27 mouse cellular contexts compared by ENCODE assay signal in the genomic region with DNA sequence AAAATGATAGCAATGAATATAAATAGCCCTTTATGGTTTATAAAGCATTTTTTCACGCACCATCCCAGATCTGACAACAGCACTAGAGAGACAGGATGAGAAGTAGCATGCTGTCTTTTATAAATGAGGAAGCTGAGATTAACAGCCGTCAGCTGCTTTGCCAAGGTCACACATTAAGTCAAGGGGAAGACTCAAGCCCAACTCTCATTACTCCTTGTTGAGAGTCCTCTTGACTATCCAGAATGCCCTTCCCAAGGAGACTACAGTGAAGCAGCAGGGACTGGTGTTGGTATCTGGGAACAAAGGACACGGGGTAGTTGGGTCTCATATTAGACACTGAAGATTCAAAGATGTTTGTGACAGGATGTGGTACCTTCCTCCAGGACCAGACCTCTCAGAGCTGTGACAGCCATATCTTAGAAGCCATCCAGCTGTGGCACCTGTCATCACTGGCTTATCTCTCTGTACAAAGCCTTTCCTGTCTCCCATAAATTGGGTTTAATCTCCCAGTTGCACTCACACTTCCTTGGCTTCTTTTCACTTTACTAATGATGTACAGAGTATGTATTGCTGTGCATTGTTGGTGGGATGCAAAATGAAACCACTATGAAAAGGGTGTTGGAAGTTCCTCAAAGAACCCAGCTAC.
DNase-seq lines count a peak whose midpoint lies in the region; ATAC-seq lines count a peak whose summit lies in the region.
"Had no signal": no experiment of that assay in that cellular context is flagged by ENCODE, and none has a peak within 500 bp of the region (broad histone marks: within the 10 kb centered on the region; RNA-seq: fewer than 3 reads in every experiment).

No protein-coding gene starts in this region.

- no peaks in the 10 kb centered on the region for H3K27me3 ChIP-seq in heart, embryonic 16.5 days (ENCODE audit: control insufficient read depth, insufficient read depth, low read length)
- H3K27me3 ChIP-seq: embryonic facial prominence, embryonic 13.5 days; forebrain, embryonic 13.5 days; limb, embryonic 12.5 days; stomach, embryonic 15.5 days had no signal

- no peak overlapping the region for H3K4me2 ChIP-seq in heart, embryonic 16.5 days (ENCODE audit: low read depth, low read length)
- H3K4me2 ChIP-seq: embryonic facial prominence, embryonic 13.5 days; forebrain, embryonic 13.5 days; limb, embryonic 12.5 days; liver, embryonic 11.5 days; stomach, embryonic 15.5 days had no signal

- no peaks in the 10 kb centered on the region for H3K36me3 ChIP-seq in heart, embryonic 16.5 days (ENCODE audit: control insufficient read depth, insufficient read depth)
- H3K36me3 ChIP-seq: embryonic facial prominence, embryonic 13.5 days; hindbrain, embryonic 10.5 days; limb, embryonic 12.5 days; stomach, embryonic 15.5 days had no signal

- 0 out of 2 replicates have a peak overlapping the region, but pooled peaks have one; percentile 1 for H3K27ac ChIP-seq in heart, embryonic 16.5 days (ENCODE audit: low read length)
- H3K27ac ChIP-seq: embryonic facial prominence, embryonic 13.5 days; forebrain, embryonic 13.5 days; hindbrain, embryonic 10.5 days; layer of hippocampus, adult 2 months; limb, embryonic 12.5 days; stomach, embryonic 15.5 days had no signal

- no peak overlapping the region for H3K9ac ChIP-seq in heart, embryonic 16.5 days (ENCODE audit: low read length)
- H3K9ac ChIP-seq: embryonic facial prominence, embryonic 13.5 days; forebrain, embryonic 13.5 days; limb, embryonic 12.5 days; liver, postnatal 0 days; stomach, embryonic 15.5 days had no signal

- H3K9me3 ChIP-seq in heart, embryonic 16.5 days (replicated peaks; ENCODE audit: control insufficient read depth, low read length), result no peaks in the 10 kb centered on the region
- H3K9me3 ChIP-seq: embryonic facial prominence, embryonic 13.5 days; forebrain, embryonic 13.5 days; hindbrain, embryonic 10.5 days; limb, embryonic 12.5 days; stomach, embryonic 15.5 days had no signal

- WGBS in heart, embryonic 16.5 days, result 21% methylated on average over 3 of the region's 3 CpGs

- H3K4me3 ChIP-seq in heart, embryonic 16.5 days (ENCODE audit: low read length), result no peak overlapping the region
- H3K4me3 ChIP-seq: embryonic facial prominence, embryonic 13.5 days; erythroblast, embryonic 14.5 days; forebrain, embryonic 13.5 days; hindbrain, embryonic 10.5 days; layer of hippocampus, adult 2 months; limb, embryonic 12.5 days; stomach, embryonic 15.5 days had no signal

- intact Hi-C loops in heart, postnatal 10 days (cut with DNase I), result no loop called here

- ATAC-seq in heart, embryonic 16.5 days (replicated peaks; ENCODE audit: extremely low read depth, insufficient read depth, low FRiP score), result no peak
- 0 out of 2 replicates have a peak, but pooled peaks have one; percentile 34 for ATAC-seq in erythroid progenitor cell, adult 5-6 weeks (replicated peaks; ENCODE audit: low FRiP score, poor library complexity, severe bottlenecking)
- peak; percentile 74 for ATAC-seq in megakaryocyte-erythroid progenitor cell, adult 5-6 weeks (replicated peaks; ENCODE audit: low FRiP score, low TSS enrichment, poor library complexity, severe bottlenecking)
- ATAC-seq: forebrain, embryonic 13.5 days; hindbrain, embryonic 16.5 days; intestine, postnatal 0 days; liver, postnatal 0 days; lung, postnatal 0 days had no signal

- DNase-seq in heart, postnatal 10 days, result no peak
- DNase-seq in MEL-GATA-1-ER (ENCODE audit: extremely low read depth, low read depth), result peak; percentile 74
- DNase-seq in adrenal gland, adult 8-10 months, result no peak
- no peak for DNase-seq in gastrocnemius, postnatal 4 days (ENCODE audit: low spot score in 2 of 2)
- DNase-seq: adrenal gland, postnatal 36 days; cerebellum, adult 18-20 months; cerebellum, postnatal 25 days; embryo, embryonic 11 days; heart, adult 18-20 months; kidney, postnatal 25 days; liver, postnatal 0 days; thymus, adult 2 months; thymus, postnatal 4 days had no signal

- peaks cover 17% of the 10 kb centered on the region for H3K4me1 ChIP-seq in heart, embryonic 16.5 days (ENCODE audit: control insufficient read depth, insufficient read depth, low read length)
- H3K4me1 ChIP-seq: embryonic facial prominence, embryonic 13.5 days; stomach, embryonic 15.5 days had no signal
